Mouse (Mus musculus) E14TG2a.4 (cell line): ENCODE data around the gene Crocc.

Experiments used
- CTCF ChIP-seq: conservative IDR thresholded peaks from 2 replicates; pipeline ENCODE4 v1.5.1; 2014; ENCODE audit warnings: low read length
- NANOG ChIP-seq: IDR thresholded peaks from 2 replicates; pipeline ENCODE4 v1.6.1; 2014; ENCODE audit warnings: borderline replicate concordance, low read length, mixed read lengths

DNA sequence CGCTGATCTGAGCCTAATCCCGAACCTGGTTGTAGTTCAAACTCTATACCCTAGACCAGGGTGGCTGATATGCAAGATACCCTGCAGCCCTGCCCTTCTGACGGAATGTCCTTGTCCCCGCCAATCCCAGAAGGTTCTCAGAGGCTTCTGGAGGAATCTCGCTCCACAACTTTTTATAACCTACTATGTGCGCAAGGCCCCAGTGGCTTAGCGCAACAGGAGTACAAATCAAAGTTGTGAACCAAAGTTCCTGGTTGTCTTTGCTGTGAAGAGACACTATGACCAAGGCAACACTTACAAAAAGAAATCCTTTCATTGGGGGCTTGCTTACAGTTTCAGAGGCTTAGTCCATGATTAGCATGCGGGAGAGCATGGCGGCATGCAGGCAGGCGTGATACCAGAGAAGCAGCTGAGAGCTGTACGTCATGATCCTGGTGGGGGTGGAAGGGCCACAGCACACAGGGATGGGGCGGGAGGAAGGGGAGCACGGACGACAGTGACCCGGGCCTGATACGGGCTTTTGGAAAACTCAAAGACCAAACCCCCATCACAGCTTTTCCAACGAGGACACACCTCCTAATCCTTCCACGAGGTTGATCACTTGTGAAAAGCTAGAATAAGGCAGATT, 18.3 kb upstream of the Crocc start:
- TF ChIP-seq CTCF, result no peak
- no peak for TF ChIP-seq NANOG
